Mouse (Mus musculus) cerebellum, adult (tissue): ENCODE data around the gene Adgrd1.

ENCODE experiments used
- ATAC-seq: cut with Nextera tagmentation; 2 replicates; pipeline ENCODE4 v1.9.2; 2017; ENCODE audit warnings: mild to moderate bottlenecking, moderate library complexity, mixed read lengths; ENCODE audit not compliant: insufficient number of reproducible peaks, low FRiP score, low TSS enrichment

The Adgrd1 gene

DNA sequence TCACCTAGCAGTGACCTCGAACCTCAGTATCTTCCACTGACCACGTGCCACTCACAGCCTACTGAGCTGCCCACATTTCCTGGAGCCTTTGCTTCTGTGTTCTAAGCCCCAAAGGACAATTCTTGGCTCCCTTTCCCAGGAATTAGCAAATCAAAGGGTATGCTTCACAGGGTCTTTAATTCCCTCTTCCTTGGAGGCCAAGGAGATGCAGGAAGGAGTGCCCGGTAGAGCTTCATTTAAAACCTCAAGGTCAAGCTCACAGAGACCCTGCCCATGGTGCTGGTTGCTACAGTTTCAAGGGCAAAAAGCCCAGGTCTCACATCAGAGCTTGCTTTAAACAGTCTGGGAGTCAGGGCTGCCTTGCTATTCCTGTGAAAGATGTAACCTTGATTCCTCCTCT, 145.7 kb downstream of the Adgrd1 start:
- no peak for ATAC-seq

DNA sequence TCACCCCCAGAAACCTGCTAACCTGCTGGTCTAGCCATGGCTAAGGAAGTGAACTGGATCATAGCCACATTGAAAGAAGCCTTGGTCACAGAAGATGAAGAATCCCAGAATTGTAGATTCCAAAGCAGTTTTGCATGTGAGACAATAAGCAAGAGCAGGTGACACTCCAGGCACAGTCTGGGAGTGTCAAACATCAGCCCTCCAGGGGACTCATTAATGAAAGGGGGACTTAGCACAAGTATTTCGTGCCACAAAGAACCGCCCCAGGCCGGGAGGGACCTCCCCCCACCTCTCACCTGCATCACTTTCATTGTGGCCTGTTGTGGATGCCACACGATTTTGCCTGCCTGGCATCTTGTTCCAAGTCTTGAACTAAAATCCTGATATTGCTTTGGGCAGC, 146.6 kb downstream of the Adgrd1 start:
- ATAC-seq = no peak

DNA sequence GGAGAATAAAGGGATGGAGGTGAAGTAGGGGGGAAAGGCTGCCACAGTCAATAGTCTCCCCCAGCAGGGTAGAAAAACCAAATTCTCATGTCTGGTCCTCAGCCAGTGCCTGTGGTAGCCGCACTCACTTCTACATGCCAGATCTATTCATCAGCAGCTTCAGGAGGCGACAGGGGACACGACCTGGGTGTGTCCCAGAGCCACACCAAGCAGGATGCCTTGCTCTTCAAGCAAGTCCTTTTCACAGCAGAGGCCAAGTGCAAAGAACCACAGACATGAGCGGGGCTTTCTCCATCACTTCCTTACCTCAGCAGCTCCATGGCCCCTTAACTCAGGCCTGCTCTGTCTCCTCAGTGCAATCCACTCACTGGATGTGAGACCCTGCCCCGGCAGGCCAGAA, 147.8 kb downstream of the Adgrd1 start:
- no peak for ATAC-seq

DNA sequence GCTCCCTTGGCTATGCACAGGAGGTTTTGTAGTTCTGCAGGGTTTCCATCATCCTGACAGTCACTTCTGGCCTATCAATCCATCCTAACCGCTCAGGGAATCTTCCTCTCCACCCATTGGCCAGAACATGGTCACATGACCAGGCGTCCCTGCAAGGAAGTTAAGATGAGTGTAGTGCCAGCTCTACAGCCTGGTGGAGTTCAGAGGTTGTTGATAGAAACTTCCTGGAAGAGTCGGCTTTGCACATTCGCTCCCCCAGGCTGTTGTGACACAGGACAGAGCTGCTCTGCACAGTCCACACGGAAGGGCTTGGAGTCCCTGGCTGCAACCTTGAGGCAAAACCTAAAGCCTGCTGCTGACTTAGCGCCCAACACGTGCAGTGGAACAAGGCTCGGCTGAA, 152.5 kb downstream of the Adgrd1 start:
- ATAC-seq = no peak
